Mouse (Mus musculus): ENCODE data around the gene Serinc4. TPM values are rescaled to one million over a fixed set of nuclear protein-coding genes. Genes with fewer than 3 reads are reported as not detected.

The Serinc4 gene
- total RNA-seq, 2 experiments from 2014 or later = 0.20 to 0.26 TPM

GRCm38 (mm10) chr2:121403296-121403695 lies 53.3 kb downstream of the Serinc4 start:
- DNase-seq (ENCODE audit: low spot score in 2 of 2) = no peak

GRCm38 (mm10) chr2:121396624-121397023 lies 60.0 kb downstream of the Serinc4 start:
- DNase-seq (ENCODE audit: low spot score in 2 of 2) = peak; percentile 57 to 82

Small RNA genes lying within 50 kb of the gene (microRNA-seq; reads per million reads assigned to microRNA genes)
- gene Gm22953 = not detected

Other genes starting within 250 kb of the Serinc4 start
- 10 to 100 TPM; 46.4 to 58.2 TPM for gene Trp53bp1, start 185.4 kb downstream of the Serinc4 start, total RNA-seq (2021)
- gene Map1a, start 167.2 kb downstream of the Serinc4 start, total RNA-seq (2021) = 10 to 100 TPM; 17.5 to 17.7 TPM
- 10 to 100 TPM; 16.8 to 18.5 TPM for gene Ppip5k1, start 101.4 kb downstream of the Serinc4 start, total RNA-seq (2021)
- under 1 TPM in 1 of 2 experiments, not detected in 1; 0.80 TPM for gene Ckmt1, start 99.1 kb downstream of the Serinc4 start, total RNA-seq (2021)
- gene Strc, start 69.6 kb downstream of the Serinc4 start, total RNA-seq (2021) = not detected
- 100 to 1,000 TPM; 197 to 210 TPM for gene Pdia3, start 43.0 kb downstream of the Serinc4 start, total RNA-seq (2021)
- 1 to 10 TPM; 3.1 to 4.0 TPM for gene Catsper2, start 43.0 kb downstream of the Serinc4 start, total RNA-seq (2021)
- gene Ell3, start 12.5 kb downstream of the Serinc4 start, total RNA-seq (2021) = under 1 TPM in 1 of 2 experiments, not detected in 1; 0.16 TPM
- gene Serf2, start 7.6 kb downstream of the Serinc4 start, total RNA-seq (2021) = 100 to 1,000 TPM; 381 to 422 TPM
- 10 to 100 TPM; 31.9 to 40.1 TPM for gene Hypk, start 3.5 kb downstream of the Serinc4 start, total RNA-seq (2021)
- 10 to 100 TPM; 28.6 to 31.4 TPM for gene Mfap1b, start 17.3 kb upstream of the Serinc4 start, total RNA-seq (2021)
- gene Mfap1a, start 49.9 kb upstream of the Serinc4 start, total RNA-seq (2021) = 10 to 100 TPM; 23.4 to 28.6 TPM
- 1 to 10 TPM; 5.4 to 5.8 TPM for gene Wdr76, start 49.9 kb upstream of the Serinc4 start, total RNA-seq (2021)